Mouse (Mus musculus): ENCODE measurements around the gene St6galnac1.
"Not testable (repeated sequence)": the region's sequence is repeated elsewhere in the genome, so short reads cannot be mapped to it uniquely, and the experiment has no call there.

Gene St6galnac1

GRCm38 (mm10) chr11:116807116-116807515 is 31.8 kb upstream of the St6galnac1 start:
- DNase-seq: peak in 1 of 2 experiments; percentile 50

- DNase-seq: peak in 1 of 2 experiments; percentile 37
These were observed 31.1 kb upstream of the St6galnac1 start for GRCm38 (mm10) chr11:116806136-116807071.

GRCm38 (mm10) chr11:116802709-116803108 is 27.4 kb upstream of the St6galnac1 start:
- no peak for DNase-seq

GRCm38 (mm10) chr11:116801106-116801505 is 25.8 kb upstream of the St6galnac1 start:
- DNase-seq: peak in 1 of 2 experiments; percentile 40

- DNase-seq: no peak
These were observed 24.1 kb upstream of the St6galnac1 start for GRCm38 (mm10) chr11:116799364-116799763.

GRCm38 (mm10) chr11:116784221-116784620 is 8.9 kb upstream of the St6galnac1 start:
- no peak for DNase-seq

GRCm38 (mm10) chr11:116782737-116783145 is 7.4 kb upstream of the St6galnac1 start:
- DNase-seq: peak in 1 of 2 experiments; percentile 34

GRCm38 (mm10) chr11:116773205-116773604 is 2.1 kb downstream of the St6galnac1 start:
- no peak for DNase-seq

- DNase-seq: no peak
These were observed 5.4 kb downstream of the St6galnac1 start for GRCm38 (mm10) chr11:116769873-116770272.

- DNase-seq: no peak
These were observed 10.4 kb downstream of the St6galnac1 start for GRCm38 (mm10) chr11:116764946-116765345.

GRCm38 (mm10) chr11:116764346-116764745 is 11.0 kb downstream of the St6galnac1 start:
- DNase-seq: no peak

- DNase-seq: peak; percentile 9 to 30
These were observed 20.1 kb downstream of the St6galnac1 start for GRCm38 (mm10) chr11:116755191-116755590.

GRCm38 (mm10) chr11:116753674-116754470 is 21.4 kb downstream of the St6galnac1 start:
- DNase-seq: no peak

GRCm38 (mm10) chr11:116749733-116750132 is 25.6 kb downstream of the St6galnac1 start:
- no peak for DNase-seq

- not testable (repeated sequence) for DNase-seq
These were observed 26.6 kb downstream of the St6galnac1 start for GRCm38 (mm10) chr11:116748692-116749091.

- DNase-seq: not testable (repeated sequence)
These were observed 28.5 kb downstream of the St6galnac1 start for GRCm38 (mm10) chr11:116746822-116747221.

GRCm38 (mm10) chr11:116745457-116745856 is 29.9 kb downstream of the St6galnac1 start:
- DNase-seq: not testable (repeated sequence)

- DNase-seq: peak in 1 of 2 experiments; percentile 29
These were observed 36.9 kb downstream of the St6galnac1 start for GRCm38 (mm10) chr11:116738411-116738810.

- DNase-seq: no peak
These were observed 42.8 kb downstream of the St6galnac1 start for GRCm38 (mm10) chr11:116732536-116732935.

GRCm38 (mm10) chr11:116731060-116731580 is 44.2 kb downstream of the St6galnac1 start:
- not testable (repeated sequence) for DNase-seq

- no peak for DNase-seq
These were observed 45.9 kb downstream of the St6galnac1 start for GRCm38 (mm10) chr11:116729276-116730008.

- no peak for DNase-seq
These were observed 49.2 kb downstream of the St6galnac1 start for GRCm38 (mm10) chr11:116726156-116726555.

Data from kidney, postnatal 4 days (tissue).